Mouse (Mus musculus) CH12F3 (cell line): ENCODE results near the gene Plcb2.

Experiments used
- in situ Hi-C: fragments of 300-500 bp; cut with MboI; formaldehyde crosslinking; loops from 2 replicates; pipeline ENCODE4 v1.14.3; 2020; ENCODE audit warnings: low sequenced_read_pairs

Plcb2 gene

GRCm38 (mm10) chr2:118751896-118752791 is 23.9 kb upstream of the Plcb2 start:
- in situ Hi-C loops: no loop called here

GRCm38 (mm10) chr2:118750476-118750875 is 22.2 kb upstream of the Plcb2 start:
- in situ Hi-C loops: no loop called here

GRCm38 (mm10) chr2:118749341-118749884 is 21.2 kb upstream of the Plcb2 start:
- in situ Hi-C loops: loop anchor here (25.0 kb wide), 1 partner anchor 262 kb away; the partner anchor contains the start of gene Srp14

DNA sequence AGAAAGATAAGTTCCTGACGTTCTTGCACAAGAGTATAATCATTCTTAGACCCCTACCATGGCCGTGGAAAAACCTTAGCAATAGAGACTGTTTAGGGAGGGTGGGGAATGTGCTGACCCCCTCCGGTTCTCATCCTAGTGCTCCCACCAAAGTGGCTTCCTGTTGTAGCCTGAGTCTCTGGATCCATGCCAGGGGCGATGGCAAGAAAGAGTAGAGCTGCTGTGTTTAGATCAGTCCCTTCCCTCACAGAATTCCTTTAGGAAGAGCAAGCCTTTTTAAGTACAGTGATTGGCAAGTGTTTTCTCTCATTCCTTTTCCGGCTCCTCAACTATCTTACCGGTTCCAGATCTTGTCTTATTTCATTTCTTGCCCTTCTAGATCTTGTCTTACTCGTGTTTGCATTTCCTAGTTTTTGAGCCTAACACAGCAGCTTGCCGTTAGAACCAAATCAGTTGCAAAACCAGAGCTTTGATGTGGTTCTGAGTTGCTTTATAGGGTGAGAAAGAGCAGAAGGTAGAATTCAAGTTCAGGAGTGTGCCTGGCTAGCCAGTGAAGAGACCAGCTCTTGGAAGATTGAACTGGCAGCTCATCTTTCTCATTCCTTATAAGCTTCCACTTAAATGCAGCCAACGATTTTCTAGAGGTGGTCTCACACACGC is 19.2 kb upstream of the Plcb2 start:
- in situ Hi-C loops: loop anchor here (25.0 kb wide), 1 partner anchor 260 kb away; the partner anchor contains the start of gene Srp14

DNA sequence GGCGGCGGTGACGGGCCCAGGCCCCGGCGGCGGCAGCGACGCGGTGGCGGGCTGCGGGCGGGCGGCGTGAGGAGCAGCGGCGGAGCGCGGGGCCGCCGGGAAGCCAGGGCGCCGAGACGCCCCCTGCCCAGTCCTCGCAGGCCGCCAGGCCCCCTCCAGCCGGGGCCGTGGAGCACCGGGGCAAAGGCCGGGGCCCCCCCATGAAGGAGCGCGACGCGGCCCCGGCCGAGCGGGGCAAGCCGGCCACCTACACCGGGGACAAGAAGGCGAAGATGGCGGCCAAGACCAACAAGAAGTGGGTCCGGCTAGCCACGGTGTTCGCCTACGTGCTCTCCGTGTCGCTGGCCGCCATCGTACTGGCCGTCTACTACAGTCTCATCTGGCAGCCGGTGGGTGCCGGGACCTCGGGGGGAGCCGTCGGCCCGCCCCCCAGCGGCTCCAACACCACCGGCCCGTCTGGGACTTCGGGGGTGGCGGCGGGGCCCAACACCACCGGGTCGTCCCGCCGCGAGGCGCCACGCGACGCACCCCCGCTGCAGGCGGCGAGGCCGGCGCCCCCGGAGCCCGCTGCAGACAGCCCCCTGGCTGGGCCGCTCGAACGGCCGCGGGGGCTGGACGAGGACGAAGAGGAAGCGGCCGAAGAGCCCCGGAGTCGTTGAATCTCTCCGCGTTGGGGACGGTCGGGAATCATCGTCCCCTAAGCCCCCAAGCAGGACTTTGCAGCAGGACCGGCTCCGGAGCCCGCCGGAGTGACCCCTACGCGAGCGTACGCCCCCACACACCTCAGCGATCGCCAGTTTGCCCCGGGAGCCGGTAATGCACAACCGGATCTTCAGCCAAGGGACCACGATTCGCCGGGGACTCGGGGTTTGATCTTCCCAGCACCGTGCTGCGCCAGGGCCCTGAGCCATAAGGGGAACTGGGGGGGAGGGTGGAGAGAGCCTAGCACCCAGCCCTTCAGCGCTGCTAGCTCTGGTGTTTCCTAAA is 18.0 kb upstream of the Plcb2 start:
- in situ Hi-C loops: loop anchor here (25.0 kb wide), 1 partner anchor 259 kb away; the partner anchor contains the start of gene Srp14

GRCm38 (mm10) chr2:118745232-118745884 is 17.1 kb upstream of the Plcb2 start, which contains the start of gene Inafm2:
TSS of gene Inafm2 (plus strand) at chr2:118745758.
- in situ Hi-C loops: loop anchor here (25.0 kb wide), 1 partner anchor 258 kb away; the partner anchor contains the start of gene Srp14

DNA sequence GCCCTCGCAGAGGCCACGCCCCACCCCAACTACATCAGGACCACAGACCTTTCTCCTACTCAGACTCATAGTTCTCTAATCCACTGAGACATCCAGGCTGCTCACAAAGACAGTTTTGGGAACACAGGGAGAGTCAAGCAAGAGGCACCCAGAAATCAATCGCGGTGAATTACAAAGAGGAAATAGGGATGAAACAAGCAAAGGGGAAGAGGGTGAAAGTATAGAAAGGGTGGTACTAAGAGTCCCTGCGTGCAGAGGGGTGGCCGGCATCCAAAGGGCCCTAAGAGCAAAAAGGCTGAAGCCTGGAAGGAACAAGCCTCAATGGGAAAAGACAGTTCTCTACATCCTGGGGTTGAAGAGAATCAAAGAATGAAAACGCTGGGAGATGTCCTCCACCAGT is 16.4 kb upstream of the Plcb2 start:
- in situ Hi-C loops: loop anchor here (25.0 kb wide), 1 partner anchor 257 kb away; the partner anchor contains the start of gene Srp14

DNA sequence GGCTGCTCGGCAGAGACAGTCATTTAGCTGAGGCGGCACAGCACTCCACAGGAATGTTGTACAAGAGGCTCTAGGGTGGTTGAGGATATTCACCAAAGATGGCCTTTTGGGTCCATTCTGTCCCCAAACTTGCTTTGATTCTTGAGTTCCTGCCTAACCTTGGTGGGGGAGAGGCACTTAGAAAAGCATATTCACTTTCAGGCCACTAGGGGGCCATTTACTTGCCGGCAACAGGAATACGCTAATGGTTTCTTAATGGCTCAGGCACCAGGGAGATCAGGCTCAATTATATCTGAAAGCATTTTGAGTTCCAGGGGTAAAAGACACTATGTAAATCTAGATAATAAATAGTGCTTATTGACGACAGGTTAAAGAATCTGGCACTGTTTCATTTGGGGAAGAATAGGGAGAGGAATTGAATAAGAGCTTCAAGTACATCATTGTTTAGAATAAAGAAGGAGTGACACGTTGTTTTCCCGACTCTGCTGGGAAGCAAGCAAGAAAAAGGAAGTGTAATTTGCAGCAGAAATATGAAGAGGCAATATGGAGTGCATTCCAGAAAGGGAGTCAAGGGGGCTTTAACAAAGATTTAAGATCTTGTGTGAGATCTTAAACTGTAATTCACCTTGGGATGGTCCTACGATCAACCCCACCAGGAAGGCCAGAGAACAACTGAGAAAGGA is 15.2 kb upstream of the Plcb2 start:
- in situ Hi-C loops: loop anchor here (25.0 kb wide), 1 partner anchor 256 kb away; the partner anchor contains the start of gene Srp14

DNA sequence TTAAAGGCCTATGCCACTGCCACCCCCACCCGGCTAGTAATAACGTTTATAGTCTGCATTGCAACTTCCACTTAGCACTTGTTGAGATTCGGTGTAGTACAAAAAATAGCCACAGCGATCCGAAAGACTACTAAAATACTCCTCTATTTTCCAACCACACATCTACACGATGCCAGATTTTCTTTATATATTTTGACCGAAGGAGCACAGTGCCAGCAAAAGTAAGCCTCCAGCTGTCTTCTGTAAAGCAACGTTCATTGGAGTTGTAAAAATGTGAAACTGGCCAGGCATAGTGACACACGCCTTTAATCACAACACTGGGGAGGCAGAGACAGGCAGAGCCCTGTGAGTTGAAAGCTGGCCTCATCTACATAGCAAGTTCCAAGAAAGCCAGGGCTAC is 12.9 kb upstream of the Plcb2 start:
- in situ Hi-C loops: loop anchor here (25.0 kb wide), 1 partner anchor 254 kb away; the partner anchor contains the start of gene Srp14

GRCm38 (mm10) chr2:118740341-118740740 is 12.1 kb upstream of the Plcb2 start:
- in situ Hi-C loops: loop anchor here (25.0 kb wide), 1 partner anchor 253 kb away; the partner anchor contains the start of gene Srp14

- in situ Hi-C loops: loop anchor here (10.0 to 25.0 kb wide), 2 partner anchors 89 to 246 kb away; partner anchors contain the start of gene Srp14
Observed at GRCm38 (mm10) chr2:118733341-118733740, 5.1 kb upstream of the Plcb2 start.

DNA sequence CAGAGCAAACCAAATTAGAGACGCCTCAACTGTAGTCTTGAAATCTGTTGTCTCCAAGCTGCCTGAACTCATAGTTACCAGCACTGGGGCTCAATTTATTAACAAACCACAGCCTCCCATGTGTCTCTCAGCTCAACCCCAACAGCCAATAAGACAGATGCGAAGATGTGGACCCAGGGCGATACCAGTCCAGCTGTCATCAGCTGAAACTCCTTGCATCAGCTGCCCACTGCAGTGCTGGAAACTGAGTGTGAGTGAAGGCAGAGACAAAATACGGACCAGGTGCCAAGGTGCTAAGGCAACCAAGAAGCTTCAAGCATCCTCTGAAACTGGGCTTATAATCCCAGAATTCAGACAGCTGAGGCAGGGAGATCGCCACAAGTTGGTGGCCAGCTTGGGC is 3.7 kb upstream of the Plcb2 start:
- in situ Hi-C loops: loop anchor here (10.0 to 25.0 kb wide), 2 partner anchors 87 to 245 kb away; partner anchors contain the start of gene Srp14

GRCm38 (mm10) chr2:118730622-118730915 is 2.3 kb upstream of the Plcb2 start:
- in situ Hi-C loops: loop anchor here (10.0 to 25.0 kb wide), 2 partner anchors 86 to 243 kb away; partner anchors contain the start of gene Srp14

DNA sequence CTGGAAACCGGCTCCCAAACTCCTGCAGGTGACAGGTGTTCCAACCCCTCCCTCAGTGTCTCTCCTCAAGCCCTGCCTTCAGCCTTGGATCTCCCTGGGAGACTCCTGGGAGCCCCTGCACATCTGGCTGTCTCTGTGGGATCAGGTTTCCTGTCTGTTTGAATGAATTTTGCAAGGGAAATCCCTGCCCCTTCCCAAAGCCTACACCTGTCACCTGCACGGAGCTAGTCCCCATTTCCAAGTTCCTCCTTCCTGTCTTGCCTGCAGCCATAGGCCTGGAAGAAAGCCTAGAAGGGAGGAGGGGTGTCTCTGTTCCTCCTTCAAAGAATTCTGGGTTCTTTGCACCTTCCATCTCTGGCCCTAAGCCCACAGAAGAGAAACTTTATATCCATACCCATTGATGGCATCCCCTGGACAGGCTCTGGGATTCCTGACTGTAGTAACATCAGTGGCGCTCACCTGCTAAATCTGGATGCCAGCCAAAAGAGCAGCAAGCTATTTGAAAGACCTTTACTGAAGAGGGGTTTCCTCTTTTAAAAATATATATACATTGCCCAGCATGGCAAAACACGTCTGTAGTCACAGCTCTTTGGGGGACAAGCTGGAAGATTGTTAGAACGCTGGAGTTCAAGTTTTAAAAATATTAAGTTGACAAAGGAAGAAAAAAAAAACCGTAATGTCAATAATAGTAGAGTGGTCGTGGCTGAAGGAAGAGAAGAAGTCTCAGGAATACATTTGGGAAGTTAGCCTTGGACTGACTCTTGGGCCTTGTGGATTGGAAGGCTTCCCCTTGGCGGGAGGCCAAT is 1.8 kb upstream of the Plcb2 start:
- in situ Hi-C loops: loop anchor here (10.0 to 25.0 kb wide), 2 partner anchors 85 to 243 kb away; partner anchors contain the start of gene Srp14

DNA sequence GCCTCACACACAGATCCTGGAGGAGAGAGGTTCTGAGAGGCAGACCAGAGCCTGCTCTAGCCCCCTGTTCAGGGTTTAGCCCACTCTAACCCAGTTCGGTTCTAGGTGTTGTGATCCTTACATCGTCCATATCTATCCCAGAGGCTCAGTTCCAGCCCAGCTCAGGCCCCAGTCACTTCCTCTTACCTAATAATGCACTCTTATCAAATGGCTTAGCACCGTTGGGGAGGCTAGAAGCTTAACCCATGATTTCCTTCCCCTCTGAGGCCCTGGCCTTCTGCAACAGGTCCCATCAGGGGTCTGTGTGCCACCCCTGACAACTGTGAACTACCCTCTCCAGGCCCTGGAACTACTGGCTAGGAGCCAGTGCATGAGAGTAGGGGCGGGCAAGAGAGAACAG is 956 bp upstream of the Plcb2 start:
- in situ Hi-C loops: loop anchor here (25.0 kb wide), 1 partner anchor 242 kb away; the partner anchor contains the start of gene Srp14

GRCm38 (mm10) chr2:118727911-118728310 is 327 bp downstream of the Plcb2 start:
- in situ Hi-C loops: loop anchor here (25.0 kb wide), 1 partner anchor 241 kb away; the partner anchor contains the start of gene Srp14

- in situ Hi-C loops: loop anchor here (25.0 kb wide), 1 partner anchor 240 kb away; the partner anchor contains the start of gene Srp14
Observed at GRCm38 (mm10) chr2:118726873-118727272, 1.4 kb downstream of the Plcb2 start.
